Mouse (Mus musculus): Measurements from ENCODE around the gene Ms4a2. TPM values are rescaled to one million over a fixed set of nuclear protein-coding genes. Genes with fewer than 3 reads are reported as not detected.

Ms4a2 gene
- polyA plus RNA-seq, 1 experiment, result 0.21 TPM

GRCm38 (mm10) chr19:11589205-11589604 lies 34.3 kb downstream of the Ms4a2 start:
- no peak for DNase-seq (ENCODE audit: low spot score)

- no peak for DNase-seq (ENCODE audit: low spot score)
Observed at GRCm38 (mm10) chr19:11574965-11575364, 48.6 kb downstream of the Ms4a2 start.

Other genes starting within 250 kb of the Ms4a2 start
- gene Ms4a4a, start 248.2 kb downstream of the Ms4a2 start, polyA plus RNA-seq (2012; rRNA removed), result 3.4 and 3.8 TPM in 2 replicates
- gene Ms4a4c, start 218.9 kb downstream of the Ms4a2 start, polyA plus RNA-seq (2012; rRNA removed), result 1.5 and 2.5 TPM in 2 replicates
- 5.0 TPM in 2 replicates for gene Ms4a4b, start 180.2 kb downstream of the Ms4a2 start, polyA plus RNA-seq (2012; rRNA removed)
- 12.8 and 13.3 TPM in 2 replicates for gene Ms4a6c, start 154.4 kb downstream of the Ms4a2 start, polyA plus RNA-seq (2012; rRNA removed)
- 0.69 and 0.70 TPM in 2 replicates for gene Gm8369, start 137.8 kb downstream of the Ms4a2 start, polyA plus RNA-seq (2012; rRNA removed)
- gene Ms4a6b, start 107.2 kb downstream of the Ms4a2 start, polyA plus RNA-seq (2012; rRNA removed), result 9.2 and 14.0 TPM in 2 replicates
- 45.9 and 47.7 TPM in 2 replicates for gene Ms4a4d, start 86.9 kb downstream of the Ms4a2 start, polyA plus RNA-seq (2012; rRNA removed)
- gene Ms4a6d, start 18.9 kb downstream of the Ms4a2 start, polyA plus RNA-seq (2012; rRNA removed), result 5.2 and 6.5 TPM in 2 replicates
- gene Ms4a3, start 17.1 kb upstream of the Ms4a2 start, polyA plus RNA-seq (2012; rRNA removed), result not detected in 2 replicates
- not detected in 2 replicates for gene Oosp2, start 36.8 kb upstream of the Ms4a2 start, polyA plus RNA-seq (2012; rRNA removed)
- gene Oosp1, start 67.4 kb upstream of the Ms4a2 start, polyA plus RNA-seq (2012; rRNA removed), result not detected in 2 replicates
- not detected in 2 replicates for gene Oosp3, start 73.3 kb upstream of the Ms4a2 start, polyA plus RNA-seq (2012; rRNA removed)
- not detected in 2 replicates for gene Gif, start 123.8 kb upstream of the Ms4a2 start, polyA plus RNA-seq (2012; rRNA removed)
- 32.9 and 33.0 TPM in 2 replicates for gene Mrpl16, start 146.7 kb upstream of the Ms4a2 start, polyA plus RNA-seq (2012; rRNA removed)
- gene Stx3, start 195.7 kb upstream of the Ms4a2 start, polyA plus RNA-seq (2012; rRNA removed), result 16.9 and 19.3 TPM in 2 replicates
- gene Olfr1417, start 215.5 kb upstream of the Ms4a2 start, polyA plus RNA-seq (2012; rRNA removed), result 0.08 TPM in 1 of 2 replicates, not detected in the other
- gene Olfr1418, start 237.3 kb upstream of the Ms4a2 start, polyA plus RNA-seq (2012; rRNA removed), result not detected in 2 replicates

Measured in urinary bladder, adult 2 months (tissue).